Mouse (Mus musculus): ENCODE data around the gene Ankrd6. TPM values are rescaled to one million over a fixed set of nuclear protein-coding genes. Genes with fewer than 3 reads are reported as not detected.

The Ankrd6 gene
- total and polyA plus RNA-seq, 2 experiments from 2014 or later = 2.3 to 20.0 TPM

GRCm38 (mm10) chr4:32854956-32855355, 95.7 kb downstream of the Ankrd6 start:
- WGBS = 84% methylated on average over 4 of the region's 4 CpGs
- Histone ChIP-seq H3K27me3 (ENCODE audit: control insufficient read depth, insufficient read depth, low read length) (no peaks in the 10 kb centered on the region), H3K27ac (ENCODE audit: low read depth) (no peak overlapping the region), H3K9ac (replicated peaks; ENCODE audit: low read depth, low read length) (no peak overlapping the region), H3K36me3 (replicated peaks; ENCODE audit: control insufficient read depth, insufficient read depth, low read length) (no peaks in the 10 kb centered on the region), H3K9me3 (replicated peaks; ENCODE audit: control insufficient read depth, low read length) (no peaks in the 10 kb centered on the region), H3K4me2 (ENCODE audit: low read depth, low read length) (no peak overlapping the region), H3K4me3 (ENCODE audit: low read depth, low read length) (no peak overlapping the region), H3K4me1 (ENCODE audit: control insufficient read depth, insufficient read depth) (no peaks in the 10 kb centered on the region)
- ATAC-seq (ENCODE audit: insufficient read depth, low read depth) (no peak), DNase-seq (ENCODE audit: low spot score) (no peak)
- TF ChIP-seq CTCF (IDR thresholded peaks at IDR 0.05; ENCODE audit: low read depth) (no peak), EP300 (IDR thresholded peaks at IDR 0.05; ENCODE audit: low read depth) (no peak)

GRCm38 (mm10) chr4:32853609-32854188, 96.9 kb downstream of the Ankrd6 start:
- Histone ChIP-seq H3K9ac (replicated peaks; ENCODE audit: low read depth, low read length) (no peak overlapping the region), H3K36me3 (replicated peaks; ENCODE audit: control insufficient read depth, insufficient read depth, low read length) (no peaks in the 10 kb centered on the region), H3K4me1 (ENCODE audit: control insufficient read depth, insufficient read depth) (no peaks in the 10 kb centered on the region), H3K27ac (ENCODE audit: low read depth) (no peak overlapping the region), H3K4me3 (ENCODE audit: low read depth, low read length) (no peak overlapping the region), H3K9me3 (replicated peaks; ENCODE audit: control insufficient read depth, low read length) (no peaks in the 10 kb centered on the region), H3K4me2 (ENCODE audit: low read depth, low read length) (no peak overlapping the region), H3K27me3 (ENCODE audit: control insufficient read depth, insufficient read depth, low read length) (no peaks in the 10 kb centered on the region)
- DNase-seq (ENCODE audit: low spot score) = no peak
- TF ChIP-seq EP300 (IDR thresholded peaks at IDR 0.05; ENCODE audit: low read depth) = no peak
- ATAC-seq (ENCODE audit: insufficient read depth, low read depth) = no peak
- 90% methylated on average over 5 of the region's 5 CpGs for WGBS

- H3K4me1 ChIP-seq (ENCODE audit: control insufficient read depth, insufficient read depth) = no peaks in the 10 kb centered on the region
- no peaks in the 10 kb centered on the region for H3K9me3 ChIP-seq (replicated peaks; ENCODE audit: control insufficient read depth, low read length)
- no peak overlapping the region for H3K27ac ChIP-seq (ENCODE audit: low read depth)
- H3K4me3 ChIP-seq (ENCODE audit: low read depth, low read length) = no peak overlapping the region
- 66% methylated on average over 6 of the region's 6 CpGs for WGBS
- no peaks in the 10 kb centered on the region for H3K36me3 ChIP-seq (replicated peaks; ENCODE audit: control insufficient read depth, insufficient read depth, low read length)
- no peak overlapping the region for H3K9ac ChIP-seq (replicated peaks; ENCODE audit: low read depth, low read length)
- no peak for TF ChIP-seq EP300 (IDR thresholded peaks at IDR 0.05; ENCODE audit: low read depth)
- no peak for TF ChIP-seq CTCF (IDR thresholded peaks at IDR 0.05; ENCODE audit: low read depth)
- no peak overlapping the region for H3K4me2 ChIP-seq (ENCODE audit: low read depth, low read length)
- ATAC-seq (ENCODE audit: insufficient read depth, low read depth) (no peak), DNase-seq (ENCODE audit: low spot score) (no peak)
- no peaks in the 10 kb centered on the region for H3K27me3 ChIP-seq (ENCODE audit: control insufficient read depth, insufficient read depth, low read length)
These were observed 97.8 kb downstream of the Ankrd6 start for GRCm38 (mm10) chr4:32852819-32853218.

- Histone ChIP-seq H3K4me2 (ENCODE audit: low read depth, low read length) (no peak overlapping the region), H3K27ac (ENCODE audit: low read depth) (no peak overlapping the region), H3K27me3 (ENCODE audit: control insufficient read depth, insufficient read depth, low read length) (no peaks in the 10 kb centered on the region), H3K9ac (replicated peaks; ENCODE audit: low read depth, low read length) (no peak overlapping the region), H3K4me1 (ENCODE audit: control insufficient read depth, insufficient read depth) (no peaks in the 10 kb centered on the region), H3K9me3 (replicated peaks; ENCODE audit: control insufficient read depth, low read length) (no peaks in the 10 kb centered on the region), H3K36me3 (replicated peaks; ENCODE audit: control insufficient read depth, insufficient read depth, low read length) (no peaks in the 10 kb centered on the region), H3K4me3 (ENCODE audit: low read depth, low read length) (no peak overlapping the region)
- 91% methylated on average over 8 of the region's 8 CpGs for WGBS
- DNase-seq (ENCODE audit: low spot score) (no peak), ATAC-seq (ENCODE audit: insufficient read depth, low read depth) (no peak)
- TF ChIP-seq CTCF (IDR thresholded peaks at IDR 0.05; ENCODE audit: low read depth) (no peak), EP300 (IDR thresholded peaks at IDR 0.05; ENCODE audit: low read depth) (no peak)
These were observed 98.3 kb downstream of the Ankrd6 start for GRCm38 (mm10) chr4:32852294-32852693.

- 82% methylated on average over 3 of the region's 3 CpGs for WGBS
- no peaks in the 10 kb centered on the region for H3K27me3 ChIP-seq (ENCODE audit: control insufficient read depth, insufficient read depth, low read length)
- H3K4me1 ChIP-seq (ENCODE audit: control insufficient read depth, insufficient read depth) = no peaks in the 10 kb centered on the region
- DNase-seq (ENCODE audit: low spot score) (no peak), ATAC-seq (ENCODE audit: insufficient read depth, low read depth) (no peak)
- no peak overlapping the region for H3K9ac ChIP-seq (replicated peaks; ENCODE audit: low read depth, low read length)
- TF ChIP-seq CTCF (IDR thresholded peaks at IDR 0.05; ENCODE audit: low read depth) = no peak
- no peak for TF ChIP-seq EP300 (IDR thresholded peaks at IDR 0.05; ENCODE audit: low read depth)
- no peak overlapping the region for H3K27ac ChIP-seq (ENCODE audit: low read depth)
- H3K4me2 ChIP-seq (ENCODE audit: low read depth, low read length) = no peak overlapping the region
- H3K36me3 ChIP-seq (replicated peaks; ENCODE audit: control insufficient read depth, insufficient read depth, low read length) = no peaks in the 10 kb centered on the region
- no peak overlapping the region for H3K4me3 ChIP-seq (ENCODE audit: low read depth, low read length)
- H3K9me3 ChIP-seq (replicated peaks; ENCODE audit: control insufficient read depth, low read length) = no peaks in the 10 kb centered on the region
These were observed 112.2 kb downstream of the Ankrd6 start for GRCm38 (mm10) chr4:32838401-32838800.

- Histone ChIP-seq H3K36me3 (replicated peaks; ENCODE audit: control insufficient read depth, insufficient read depth, low read length) (no peaks in the 10 kb centered on the region), H3K4me2 (ENCODE audit: low read depth, low read length) (no peak overlapping the region), H3K9me3 (replicated peaks; ENCODE audit: control insufficient read depth, low read length) (no peaks in the 10 kb centered on the region), H3K4me1 (ENCODE audit: control insufficient read depth, insufficient read depth) (no peaks in the 10 kb centered on the region), H3K4me3 (ENCODE audit: low read depth, low read length) (no peak overlapping the region), H3K9ac (replicated peaks; ENCODE audit: low read depth, low read length) (no peak overlapping the region), H3K27ac (ENCODE audit: low read depth) (no peak overlapping the region), H3K27me3 (ENCODE audit: control insufficient read depth, insufficient read depth, low read length) (no peaks in the 10 kb centered on the region)
- no peak for DNase-seq (ENCODE audit: low spot score)
- 83% methylated on average over 9 of the region's 9 CpGs for WGBS
- TF ChIP-seq EP300 (IDR thresholded peaks at IDR 0.05; ENCODE audit: low read depth) (no peak), CTCF (IDR thresholded peaks at IDR 0.05; ENCODE audit: low read depth) (no peak)
- ATAC-seq (ENCODE audit: insufficient read depth, low read depth) = no peak
These were observed 114.6 kb downstream of the Ankrd6 start for GRCm38 (mm10) chr4:32836071-32836470.

Data from heart, postnatal 0 days (tissue).